Mouse (Mus musculus): ENCODE data around the gene Actr1a. TPM values are rescaled to one million over a fixed set of nuclear protein-coding genes. Genes with fewer than 3 reads are reported as not detected.

The Actr1a gene
- polyA plus RNA-seq, 1 experiment: 75.3 TPM

GRCm38 (mm10) chr19:46329031-46329641 is 66.4 kb downstream of the Actr1a start:
- Histone ChIP-seq H3K9ac (ENCODE audit: low read depth, poor library complexity, severe bottlenecking) (peak overlapping the region; percentile 19), H3K4me1 (ENCODE audit: control insufficient read depth, insufficient read depth, low read length) (no peaks in the 10 kb centered on the region), H3K9me3 (replicated peaks; ENCODE audit: control insufficient read depth, insufficient read depth, low read length, poor library complexity, severe bottlenecking) (no peaks in the 10 kb centered on the region), H3K27me3 (ENCODE audit: control insufficient read depth, insufficient read depth, low read length, poor library complexity, severe bottlenecking) (no peaks in the 10 kb centered on the region), H3K4me3 (ENCODE audit: low read depth, low read length) (peak overlapping the region; percentile 91), H3K36me3 (ENCODE audit: control insufficient read depth, insufficient read depth, low read length, poor library complexity, severe bottlenecking) (no peaks in the 10 kb centered on the region; the same call in 1 of the 2 replicates), H3K27ac (ENCODE audit: insufficient read depth, low read length) (no peak overlapping the region)
- TF ChIP-seq CTCF (IDR thresholded peaks at IDR 0.05; ENCODE audit: low read depth, low read length) (no peak), POLR2A (IDR thresholded peaks at IDR 0.05; ENCODE audit: insufficient read depth, low read length) (no peak), EP300 (IDR thresholded peaks at IDR 0.05; ENCODE audit: insufficient read depth, low read depth, low read length) (no peak)

- H3K4me1 ChIP-seq (ENCODE audit: control insufficient read depth, insufficient read depth, low read length): no peaks in the 10 kb centered on the region
- peak within 1 kb of the TSS; percentile 19 for H3K9ac ChIP-seq (ENCODE audit: low read depth, poor library complexity, severe bottlenecking)
- H3K36me3 ChIP-seq (ENCODE audit: control insufficient read depth, insufficient read depth, low read length, poor library complexity, severe bottlenecking): no peaks in the 10 kb centered on the region; the same call in 1 of the 2 replicates
- TF ChIP-seq POLR2A (IDR thresholded peaks at IDR 0.05; ENCODE audit: insufficient read depth, low read length): peak; percentile 91
- TF ChIP-seq CTCF (IDR thresholded peaks at IDR 0.05; ENCODE audit: low read depth, low read length): no peak
- no peaks in the 10 kb centered on the region for H3K27me3 ChIP-seq (ENCODE audit: control insufficient read depth, insufficient read depth, low read length, poor library complexity, severe bottlenecking)
- peak within 1 kb of the TSS; percentile 91 for H3K4me3 ChIP-seq (ENCODE audit: low read depth, low read length)
- H3K27ac ChIP-seq (ENCODE audit: insufficient read depth, low read length): no peak within 1 kb of the TSS
- H3K9me3 ChIP-seq (replicated peaks; ENCODE audit: control insufficient read depth, insufficient read depth, low read length, poor library complexity, severe bottlenecking): no peaks in the 10 kb centered on the region
These were observed 67.2 kb downstream of the Actr1a start, which contains the start of gene Fbxl15 for GRCm38 (mm10) chr19:46328081-46329030. Gene Fbxl15 (plus strand): TSS chr19:46328184.

GRCm38 (mm10) chr19:46327531-46328064 is 68.0 kb downstream of the Actr1a start:
- TF ChIP-seq CTCF (IDR thresholded peaks at IDR 0.05; ENCODE audit: low read depth, low read length): no peak
- TF ChIP-seq EP300 (IDR thresholded peaks at IDR 0.05; ENCODE audit: insufficient read depth, low read depth, low read length): no peak
- no peak for TF ChIP-seq POLR2A (IDR thresholded peaks at IDR 0.05; ENCODE audit: insufficient read depth, low read length)
- Histone ChIP-seq H3K9ac (ENCODE audit: low read depth, poor library complexity, severe bottlenecking) (peak overlapping the region; percentile 19; the same call in 1 of the 2 replicates), H3K9me3 (replicated peaks; ENCODE audit: control insufficient read depth, insufficient read depth, low read length, poor library complexity, severe bottlenecking) (no peaks in the 10 kb centered on the region), H3K4me3 (ENCODE audit: low read depth, low read length) (peak overlapping the region; percentile 23), H3K27me3 (ENCODE audit: control insufficient read depth, insufficient read depth, low read length, poor library complexity, severe bottlenecking) (no peaks in the 10 kb centered on the region), H3K36me3 (ENCODE audit: control insufficient read depth, insufficient read depth, low read length, poor library complexity, severe bottlenecking) (no peaks in the 10 kb centered on the region; the same call in 1 of the 2 replicates), H3K27ac (ENCODE audit: insufficient read depth, low read length) (no peak overlapping the region), H3K4me1 (ENCODE audit: control insufficient read depth, insufficient read depth, low read length) (no peaks in the 10 kb centered on the region)

Other genes starting within 250 kb of the Actr1a start
- gene Pitx3, start 247.4 kb downstream of the Actr1a start, polyA plus RNA-seq (2011; ENCODE audit: insufficient read depth, insufficient read length, low read depth, missing spikeins): not detected in 2 replicates
- gene Gbf1, start 243.2 kb downstream of the Actr1a start, polyA plus RNA-seq (2011; ENCODE audit: insufficient read depth, insufficient read length, low read depth, missing spikeins): 51.5 and 58.5 TPM in 2 replicates
- 17.7 and 20.4 TPM in 2 replicates for gene Nfkb2, start 91.4 kb downstream of the Actr1a start, polyA plus RNA-seq (2011; ENCODE audit: insufficient read depth, insufficient read length, low read depth, missing spikeins)
- gene Psd, start 68.6 kb downstream of the Actr1a start, polyA plus RNA-seq (2011; ENCODE audit: insufficient read depth, insufficient read length, low read depth, missing spikeins): 1.4 and 2.0 TPM in 2 replicates
- gene Fbxl15, start 67.6 kb downstream of the Actr1a start, polyA plus RNA-seq (2011; ENCODE audit: insufficient read depth, insufficient read length, low read depth, missing spikeins): 1.1 TPM in 2 replicates
- gene Cuedc2, start 57.0 kb downstream of the Actr1a start, polyA plus RNA-seq (2011; ENCODE audit: insufficient read depth, insufficient read length, low read depth, missing spikeins): 65.5 and 78.3 TPM in 2 replicates
- gene Mfsd13a, start 54.6 kb downstream of the Actr1a start, polyA plus RNA-seq (2011; ENCODE audit: insufficient read depth, insufficient read length, low read depth, missing spikeins): 47.5 and 51.2 TPM in 2 replicates
- 0.43 TPM in 1 of 2 replicates, not detected in the other for gene 2310034G01Rik, start 45.4 kb downstream of the Actr1a start, polyA plus RNA-seq (2011; ENCODE audit: insufficient read depth, insufficient read length, low read depth, missing spikeins)
- 16.0 and 16.7 TPM in 2 replicates for gene Sufu, start 1.1 kb upstream of the Actr1a start, polyA plus RNA-seq (2011; ENCODE audit: insufficient read depth, insufficient read length, low read depth, missing spikeins)
- 14.2 and 16.3 TPM in 2 replicates for gene Trim8, start 106.0 kb upstream of the Actr1a start, polyA plus RNA-seq (2011; ENCODE audit: insufficient read depth, insufficient read length, low read depth, missing spikeins)
- gene Arl3, start 177.4 kb upstream of the Actr1a start, polyA plus RNA-seq (2011; ENCODE audit: insufficient read depth, insufficient read length, low read depth, missing spikeins): 91.4 and 95.8 TPM in 2 replicates
- 6.0 and 7.3 TPM in 2 replicates for gene Sfxn2, start 177.6 kb upstream of the Actr1a start, polyA plus RNA-seq (2011; ENCODE audit: insufficient read depth, insufficient read length, low read depth, missing spikeins)
- 24.5 and 25.5 TPM in 2 replicates for gene Wbp1l, start 203.3 kb upstream of the Actr1a start, polyA plus RNA-seq (2011; ENCODE audit: insufficient read depth, insufficient read length, low read depth, missing spikeins)

Data from ES-Bruce4 (cell line).